Mouse (Mus musculus) CD8-positive naive resting alpha-beta T cell, adult 2 months (primary cell): ENCODE data around the gene Samd4.
"Not testable (repeated sequence)": the region's sequence is repeated elsewhere in the genome, so short reads cannot be mapped to it uniquely, and the experiment has no call there.

Experiments
- DNase-seq, 2 experiments: peaks; one replicate each; pipeline ENCODE4 v3.0.0; 2022; ENCODE audit warnings: low read depth in 2 of 2, low spot score in 2 of 2

Gene Samd4

DNA sequence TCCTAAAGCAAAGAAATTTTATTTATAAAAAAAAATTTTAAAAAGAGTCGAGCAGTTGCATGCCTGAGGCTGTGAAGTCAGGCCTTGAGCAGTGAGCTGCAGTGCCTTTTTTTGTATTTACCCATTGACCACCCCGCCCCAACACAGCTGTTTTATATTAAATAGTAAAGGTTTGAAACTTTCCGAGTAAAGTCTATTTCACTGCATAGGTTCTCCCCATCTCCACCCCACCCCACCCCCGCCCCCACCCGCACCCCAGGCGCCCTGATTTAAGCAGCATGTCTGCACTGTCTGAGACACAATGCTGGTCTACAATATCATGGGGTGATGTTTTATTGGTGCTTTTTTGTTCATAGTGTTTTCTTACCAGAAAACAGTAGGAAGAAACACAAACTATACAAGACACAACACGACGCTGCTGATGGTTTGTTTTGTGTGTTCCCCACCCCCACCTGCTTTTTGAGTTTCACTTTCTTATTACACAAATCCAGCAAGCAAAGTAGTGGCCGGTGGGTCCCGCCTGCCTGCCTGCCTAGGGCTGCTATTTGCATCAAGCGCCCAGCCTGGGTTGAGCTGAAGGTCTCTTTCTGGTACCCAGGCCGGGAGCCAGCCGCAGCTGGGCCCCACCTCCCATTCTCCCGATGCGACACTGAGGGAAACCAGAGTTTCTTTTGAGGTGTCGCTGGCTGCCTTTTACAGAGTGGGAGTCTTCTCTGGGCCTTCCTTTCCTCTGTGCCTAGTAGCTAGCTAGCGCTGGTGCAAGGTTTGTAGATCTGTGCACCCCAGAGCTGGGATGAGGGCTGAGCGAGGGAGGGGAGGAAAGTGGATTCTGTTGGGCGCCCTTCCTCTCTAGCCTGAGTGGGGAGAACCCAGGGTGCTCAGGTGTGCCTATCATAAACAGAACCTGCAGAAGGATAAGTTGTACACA, 221.9 kb downstream of the Samd4 start:
- peak; percentile 9 to 28 for DNase-seq

DNA sequence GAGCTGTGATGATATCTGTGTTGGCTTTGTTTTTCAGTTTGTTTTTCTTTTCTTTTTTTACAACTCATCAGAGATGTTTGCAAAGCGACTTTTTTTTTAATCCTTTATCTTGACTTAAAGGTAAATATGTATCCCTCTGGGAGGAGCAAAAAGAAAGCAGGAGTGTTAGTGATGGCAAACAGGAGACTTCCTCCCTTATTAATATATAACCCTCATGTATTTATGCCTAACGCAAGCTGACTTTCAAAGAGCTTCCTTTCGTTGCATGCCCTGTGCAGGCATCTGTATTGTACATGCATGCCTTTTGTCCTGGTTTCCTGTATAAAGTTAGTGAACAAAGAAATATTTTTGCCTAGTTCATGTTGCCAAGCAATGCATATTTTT, 222.5 kb downstream of the Samd4 start:
- no peak for DNase-seq

DNA sequence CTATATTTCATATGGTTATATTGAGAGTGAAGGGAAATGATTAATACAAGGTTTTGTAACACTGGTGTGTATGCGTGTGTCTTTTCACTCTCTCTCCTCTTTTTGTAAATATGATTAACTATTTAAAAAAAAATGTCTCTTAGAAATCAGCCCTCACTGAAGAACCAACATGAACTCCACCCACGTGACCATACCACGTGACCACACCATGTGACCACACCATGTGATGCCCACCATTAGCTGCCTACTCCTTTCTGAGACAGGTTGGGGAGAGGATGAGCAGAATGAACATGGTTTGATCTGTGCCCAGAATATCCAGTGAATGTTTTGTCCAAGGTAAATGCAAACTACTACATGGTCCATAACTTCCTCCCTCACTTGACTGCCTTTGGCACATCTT, 223.1 kb downstream of the Samd4 start:
- DNase-seq = no peak

DNA sequence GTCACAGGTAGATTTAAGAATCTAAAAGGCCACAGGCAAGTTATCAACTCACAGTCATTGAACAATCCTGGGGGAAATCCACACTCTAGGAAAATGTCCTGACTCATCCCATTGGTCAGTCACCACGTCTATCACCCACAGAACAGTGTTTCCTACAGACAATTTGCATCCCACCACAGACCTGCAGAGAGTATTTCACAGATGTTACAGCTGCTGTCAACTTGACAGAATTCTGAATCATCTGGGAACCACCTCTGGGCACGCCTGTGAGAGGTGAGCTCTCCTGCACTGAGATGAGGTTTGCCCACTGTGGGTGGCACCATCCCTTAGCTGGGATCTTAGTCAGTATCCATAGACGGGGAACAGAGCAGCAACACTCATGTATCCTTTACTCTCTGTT, 224.8 kb downstream of the Samd4 start:
- DNase-seq = no peak

DNA sequence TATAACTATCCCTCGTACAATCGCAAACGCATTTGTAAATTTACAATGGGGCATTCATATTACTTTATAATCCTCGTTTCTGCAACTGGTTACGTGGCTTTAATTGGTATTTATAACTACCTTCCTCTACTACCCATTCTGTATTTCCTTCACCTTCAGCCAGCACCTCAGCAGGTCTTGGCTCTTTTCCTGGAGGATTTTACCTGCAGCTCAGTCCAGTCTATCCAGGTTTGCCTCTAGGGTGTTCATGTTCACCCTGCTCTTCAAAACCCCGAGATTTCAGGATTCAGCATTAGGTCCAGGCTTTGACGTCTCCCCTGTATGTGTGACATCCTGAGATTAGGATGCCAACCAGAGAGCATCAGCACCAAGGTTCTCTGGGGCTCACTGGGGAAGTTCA, 227.7 kb downstream of the Samd4 start:
- not testable (repeated sequence) for DNase-seq

DNA sequence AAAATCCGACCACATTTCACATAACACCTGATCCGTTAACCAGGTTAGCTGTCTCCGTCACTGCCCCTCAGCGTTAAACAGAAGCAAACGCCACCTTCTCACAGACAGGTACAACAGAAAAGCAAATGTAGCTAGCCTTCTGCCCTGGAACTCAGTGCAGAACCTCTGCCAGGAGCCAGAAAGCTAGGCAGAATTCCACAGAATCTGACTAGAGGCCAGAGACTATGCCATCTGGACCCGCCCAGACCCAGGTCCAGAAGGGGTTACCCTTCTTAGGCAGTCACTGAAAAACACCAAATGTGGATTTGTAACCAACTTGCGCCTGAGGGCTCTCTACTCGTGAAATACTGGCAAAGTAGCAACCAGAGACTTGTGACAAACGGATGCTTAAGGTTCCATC, 228.7 kb downstream of the Samd4 start:
- no peak for DNase-seq

DNA sequence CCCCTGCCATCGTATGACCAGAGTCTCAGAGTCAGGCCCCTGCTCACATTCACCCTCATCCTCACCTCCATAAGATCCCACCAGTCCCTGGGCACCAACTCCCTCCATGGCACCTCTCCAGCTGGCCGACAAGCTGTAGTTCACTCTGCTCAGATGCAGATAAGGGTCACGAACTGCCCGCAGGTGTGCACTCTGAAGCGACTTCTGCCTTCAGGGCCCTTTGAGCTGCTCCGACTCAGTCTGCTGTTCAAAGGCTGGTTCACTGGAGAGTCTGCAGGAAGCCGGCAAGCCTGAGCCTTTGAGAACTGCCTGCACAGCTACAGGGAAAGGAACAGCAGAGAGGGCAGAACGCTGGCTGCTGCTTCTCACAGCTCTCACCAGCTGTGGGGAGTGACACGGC, 232.5 kb downstream of the Samd4 start:
- DNase-seq = no peak

DNA sequence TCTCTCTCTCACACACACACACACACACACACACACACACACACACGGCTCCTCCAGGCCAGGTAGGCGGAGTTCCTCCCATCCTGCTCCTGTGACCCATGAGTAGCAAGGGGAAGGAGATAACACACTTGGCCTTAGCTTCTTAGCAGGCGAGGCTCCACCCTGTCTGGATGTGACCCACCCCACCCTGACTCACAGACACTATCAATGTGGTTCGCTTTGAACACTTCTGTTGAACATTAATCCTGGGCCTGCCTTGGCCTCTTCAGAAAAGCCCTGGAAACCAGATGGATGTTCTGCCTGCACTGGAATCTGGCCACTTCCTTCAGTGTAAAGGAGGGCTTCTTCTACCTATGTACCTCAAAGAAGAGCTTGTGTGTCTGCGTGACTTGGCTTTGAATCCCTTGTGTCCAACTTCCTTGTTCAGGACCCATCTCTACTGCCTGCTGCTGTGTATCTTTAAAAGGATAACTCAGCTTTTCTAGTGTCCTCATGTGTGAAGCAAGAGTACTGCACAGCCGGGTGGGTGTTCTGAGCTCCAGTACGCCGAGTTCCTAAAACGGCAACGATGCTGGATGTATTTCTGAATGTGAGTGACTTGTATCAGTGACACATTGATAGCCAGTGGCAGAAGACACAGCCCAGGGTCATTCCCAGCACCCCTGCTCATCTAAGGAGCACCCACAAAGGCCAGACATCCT, 233.6 kb downstream of the Samd4 start:
- no peak for DNase-seq

DNA sequence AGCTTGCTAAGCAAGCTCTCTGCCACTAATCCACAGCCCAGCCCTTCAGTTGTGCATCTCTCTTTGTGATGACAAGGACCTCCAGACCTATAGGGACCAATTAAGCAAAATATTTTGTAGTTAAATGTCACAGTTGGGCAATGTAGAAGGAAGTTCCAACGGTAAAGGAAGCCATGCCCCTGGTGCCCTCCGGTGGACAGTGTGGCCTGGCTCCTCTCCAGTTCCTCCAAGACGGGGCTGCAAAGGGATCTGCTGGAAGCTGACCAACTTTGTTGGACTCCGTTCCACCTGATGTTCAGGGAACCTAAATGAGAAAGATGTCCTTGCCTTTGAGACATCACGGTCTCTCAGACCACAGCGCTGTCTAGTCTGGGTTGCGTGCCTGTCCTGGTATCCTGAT, 234.9 kb downstream of the Samd4 start:
- DNase-seq = no peak

DNA sequence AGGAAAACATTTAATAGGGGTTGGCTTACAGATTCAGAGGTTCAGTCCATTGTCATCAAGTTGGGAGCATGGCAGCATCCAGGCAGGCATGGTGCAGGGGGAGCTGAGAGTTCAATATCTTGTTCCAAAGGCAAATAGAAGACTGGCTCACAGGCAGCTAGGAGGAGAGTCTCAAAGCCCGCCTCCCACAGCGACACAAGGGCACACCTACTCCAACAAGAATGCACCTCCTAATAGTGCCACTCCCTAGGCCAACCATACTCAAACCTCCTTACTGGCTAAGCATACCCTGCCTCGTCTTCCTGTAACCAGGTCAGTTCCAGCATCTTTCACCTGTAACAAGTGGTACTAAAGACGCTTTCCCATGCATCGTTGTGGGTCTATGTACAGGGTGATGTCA, 245.3 kb downstream of the Samd4 start:
- DNase-seq = no peak

DNA sequence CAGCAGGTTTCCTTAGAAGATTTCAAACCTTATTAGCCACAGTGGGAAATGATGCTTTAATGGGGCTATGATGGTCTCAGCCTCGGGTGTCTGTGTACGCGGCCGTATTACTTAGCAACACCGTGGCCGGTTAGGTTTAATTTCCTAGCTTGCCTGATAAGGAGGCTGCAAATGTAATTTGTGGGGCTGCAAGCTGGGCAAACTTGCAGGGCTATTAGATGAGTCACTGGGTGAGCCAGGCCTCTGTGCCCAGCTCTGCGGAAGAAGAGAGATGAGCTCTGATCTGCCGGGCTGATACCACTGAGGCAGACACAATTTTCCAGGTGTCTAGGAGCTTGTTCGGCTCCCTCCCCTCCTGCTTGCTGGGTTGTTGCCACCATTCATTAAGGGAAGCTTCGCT, 251.3 kb downstream of the Samd4 start:
- no peak for DNase-seq

DNA sequence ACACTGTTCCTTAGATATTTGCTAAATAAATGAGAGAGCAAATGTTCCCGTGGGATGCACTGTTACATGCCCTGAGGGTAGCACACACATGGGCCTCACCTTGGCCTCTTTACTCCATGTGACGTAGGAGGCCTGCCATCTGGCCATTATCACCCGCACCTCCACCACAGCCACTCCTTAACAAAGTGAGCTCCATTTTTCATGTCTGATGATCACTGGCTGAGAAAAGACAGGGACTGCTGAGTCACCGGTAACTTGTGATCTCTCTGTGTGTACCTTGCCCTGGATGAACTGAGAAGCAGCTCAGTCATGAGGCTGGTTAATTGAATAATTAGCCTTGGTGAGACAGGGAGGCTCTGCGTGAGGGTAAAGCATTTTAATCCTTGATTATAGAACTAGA, 254.0 kb downstream of the Samd4 start:
- no peak for DNase-seq

DNA sequence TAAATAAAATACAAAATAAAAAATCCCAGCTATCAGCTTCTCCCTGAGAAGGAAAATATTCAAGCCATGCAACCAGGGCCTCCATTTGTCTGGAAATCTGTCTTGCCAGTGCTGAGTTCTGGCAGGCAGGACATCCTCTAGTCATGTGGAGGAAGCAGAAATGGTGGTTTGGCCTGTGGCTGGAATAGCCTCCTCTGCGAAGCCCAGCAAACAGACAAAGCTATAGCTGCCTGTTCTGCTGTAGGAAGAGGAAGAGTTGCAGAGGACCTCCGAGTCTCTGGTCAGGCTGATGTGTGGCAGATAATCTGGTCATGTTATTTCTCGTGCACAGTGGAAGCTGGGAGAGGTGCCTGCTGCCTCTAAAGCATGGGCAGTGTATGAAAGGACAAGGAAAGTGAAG, 256.2 kb downstream of the Samd4 start:
- DNase-seq = no peak

DNA sequence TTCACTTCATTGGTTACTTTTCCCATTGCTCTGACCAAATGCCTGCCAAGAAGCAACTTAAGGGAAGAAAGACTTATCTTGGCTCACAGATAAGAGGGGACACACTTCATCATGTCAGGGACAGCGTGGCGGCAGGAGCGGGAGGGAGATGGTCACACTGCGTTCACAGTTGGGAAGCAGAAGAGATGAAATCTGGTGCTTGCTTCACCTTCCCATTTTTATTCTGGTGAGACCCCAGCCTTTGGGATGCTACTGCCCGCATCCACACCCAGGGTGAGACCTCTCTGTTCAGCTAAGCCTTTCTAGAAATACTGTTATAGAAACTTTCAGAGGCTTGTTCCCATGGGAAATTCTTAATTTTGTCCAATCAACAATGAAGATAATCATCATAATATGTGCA, 261.7 kb downstream of the Samd4 start:
- DNase-seq = no peak

DNA sequence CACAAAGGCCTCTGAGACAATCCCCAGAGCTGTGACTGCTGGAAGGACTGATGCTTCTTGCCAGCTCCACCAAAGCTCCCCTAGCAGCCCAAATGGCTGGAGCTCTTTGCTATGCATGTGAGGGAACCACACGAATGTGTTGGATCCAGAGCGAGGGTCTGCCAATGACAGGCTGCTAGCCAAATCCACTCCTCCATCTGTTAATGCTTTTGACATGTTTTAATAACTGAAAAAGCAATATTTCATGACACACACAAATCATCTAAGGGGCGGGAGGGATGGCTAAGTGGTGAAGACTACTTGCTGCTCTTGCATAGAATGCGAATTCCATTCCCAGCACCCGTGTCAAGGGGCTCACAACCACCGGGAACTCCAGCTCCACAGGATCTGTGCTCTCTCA, 268.7 kb downstream of the Samd4 start:
- DNase-seq = no peak

DNA sequence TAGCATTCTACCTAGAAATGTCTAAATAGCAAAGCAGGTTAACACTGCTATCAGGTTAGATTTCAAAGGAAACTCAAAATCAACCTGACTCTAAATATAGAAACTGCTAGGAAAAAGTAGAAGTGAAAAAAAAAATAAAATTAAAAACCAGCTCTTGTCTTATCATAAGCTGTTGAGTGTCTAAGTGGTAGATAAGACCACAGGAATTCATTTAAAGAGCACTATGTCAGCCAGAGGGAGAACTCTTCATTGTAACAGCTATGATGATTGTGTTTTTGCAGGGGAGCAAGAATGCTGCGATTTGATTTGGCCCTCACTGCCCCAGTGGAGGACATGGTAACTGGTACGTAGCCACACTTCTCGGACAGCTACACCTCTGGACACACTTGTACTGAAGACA, 271.6 kb downstream of the Samd4 start:
- no peak for DNase-seq
